Mouse (Mus musculus) cerebellum, postnatal 36 days (tissue): ENCODE measurements around the gene Slc1a7.

Experiments
- DNase-seq, 2 experiments: peaks; one replicate each; pipeline ENCODE4 v3.0.0; 2021 to 2022; ENCODE audit warnings: mixed read lengths in 2 of 2

Gene Slc1a7

GRCm38 (mm10) chr4:107971162-107971561 is 3.0 kb downstream of the Slc1a7 start:
- DNase-seq: no peak

- no peak for DNase-seq
Measured at GRCm38 (mm10) chr4:107974527-107974926, 6.4 kb downstream of the Slc1a7 start.

- no peak for DNase-seq
Measured at GRCm38 (mm10) chr4:107975004-107975403, 6.9 kb downstream of the Slc1a7 start.

GRCm38 (mm10) chr4:107977593-107977992 is 9.5 kb downstream of the Slc1a7 start:
- DNase-seq: no peak

- peak; percentile 78 to 84 for DNase-seq
Measured at GRCm38 (mm10) chr4:107979530-107979929, 11.4 kb downstream of the Slc1a7 start.

- peak; percentile 22 to 31 for DNase-seq
Measured at GRCm38 (mm10) chr4:107980002-107980600, 12.0 kb downstream of the Slc1a7 start.

GRCm38 (mm10) chr4:107983717-107984116 is 15.6 kb downstream of the Slc1a7 start:
- DNase-seq: no peak

- DNase-seq: peak; percentile 28 to 33
Measured at GRCm38 (mm10) chr4:107984282-107984981, 16.3 kb downstream of the Slc1a7 start.

- no peak for DNase-seq
Measured at GRCm38 (mm10) chr4:107985812-107986211, 17.7 kb downstream of the Slc1a7 start.

GRCm38 (mm10) chr4:107986386-107987168 is 18.4 kb downstream of the Slc1a7 start:
- no peak for DNase-seq

GRCm38 (mm10) chr4:107988931-107989330 is 20.8 kb downstream of the Slc1a7 start:
- no peak for DNase-seq

- peak; percentile 39 to 41 for DNase-seq
Measured at GRCm38 (mm10) chr4:107990818-107991217, 22.7 kb downstream of the Slc1a7 start.

- no peak for DNase-seq
Measured at GRCm38 (mm10) chr4:107991879-107992278, 23.7 kb downstream of the Slc1a7 start.

- no peak for DNase-seq
Measured at GRCm38 (mm10) chr4:107995011-107995410, 26.9 kb downstream of the Slc1a7 start.

GRCm38 (mm10) chr4:107995727-107996126 is 27.6 kb downstream of the Slc1a7 start:
- no peak for DNase-seq

- no peak for DNase-seq
Measured at GRCm38 (mm10) chr4:107996418-107996986, 28.4 kb downstream of the Slc1a7 start.

GRCm38 (mm10) chr4:107998641-107999332 is 30.7 kb downstream of the Slc1a7 start:
- peak in 1 of 2 experiments; percentile 20 for DNase-seq

GRCm38 (mm10) chr4:107999380-107999779 is 31.2 kb downstream of the Slc1a7 start:
- no peak for DNase-seq

- no peak for DNase-seq
Measured at GRCm38 (mm10) chr4:108005328-108005727, 37.2 kb downstream of the Slc1a7 start.

- peak in 1 of 2 experiments; percentile 28 for DNase-seq
Measured at GRCm38 (mm10) chr4:108007532-108008103, 39.5 kb downstream of the Slc1a7 start.

- peak; percentile 18 to 28 for DNase-seq
Measured at GRCm38 (mm10) chr4:108008541-108008940, 40.4 kb downstream of the Slc1a7 start.

- DNase-seq: no peak
Measured at GRCm38 (mm10) chr4:108014466-108014865, 46.3 kb downstream of the Slc1a7 start.
